In genomic region chr9:115870640-115871039, GRCm38 (mm10) we compare ENCODE assay signal across 24 mouse cellular contexts. TPM values are rescaled to one million over a fixed set of nuclear protein-coding genes. Genes with fewer than 3 reads are reported as not detected.
"Had no signal": no experiment of that assay in that cellular context is flagged by ENCODE, and none has a peak within 500 bp of the region (broad histone marks: within the 10 kb centered on the region; RNA-seq: fewer than 3 reads in every experiment).

No protein-coding gene starts in this region.

- H3K9ac ChIP-seq: embryonic facial prominence, embryonic 12.5 days; embryonic facial prominence, embryonic 13.5 days; embryonic facial prominence, embryonic 15.5 days; forebrain, embryonic 12.5 days; forebrain, embryonic 13.5 days; forebrain, embryonic 15.5 days; forebrain, postnatal 0 days had no signal

- H3K27me3 ChIP-seq: embryonic facial prominence, embryonic 12.5 days; embryonic facial prominence, embryonic 13.5 days; embryonic facial prominence, embryonic 15.5 days; forebrain, embryonic 12.5 days; forebrain, embryonic 13.5 days; forebrain, embryonic 15.5 days had no signal

- H3K4me3 ChIP-seq: embryonic facial prominence, embryonic 10.5 days; embryonic facial prominence, embryonic 12.5 days; embryonic facial prominence, embryonic 13.5 days; embryonic facial prominence, embryonic 15.5 days; erythroblast, embryonic 14.5 days; forebrain, embryonic 10.5 days; forebrain, embryonic 12.5 days; forebrain, embryonic 13.5 days; forebrain, embryonic 15.5 days; gastrocnemius, adult 2 months; heart, adult 2 months had no signal

- H3K36me3 ChIP-seq: embryonic facial prominence, embryonic 10.5 days; embryonic facial prominence, embryonic 12.5 days; embryonic facial prominence, embryonic 13.5 days; embryonic facial prominence, embryonic 15.5 days; forebrain, embryonic 10.5 days; forebrain, embryonic 12.5 days; forebrain, embryonic 15.5 days had no signal

- H3K27ac ChIP-seq: embryonic facial prominence, embryonic 10.5 days; embryonic facial prominence, embryonic 12.5 days; embryonic facial prominence, embryonic 13.5 days; embryonic facial prominence, embryonic 15.5 days; forebrain, embryonic 10.5 days; forebrain, embryonic 12.5 days; forebrain, embryonic 13.5 days; forebrain, embryonic 15.5 days; gastrocnemius, adult 2 months; heart, adult 2 months had no signal

- H3K9me3 ChIP-seq: embryonic facial prominence, embryonic 10.5 days; embryonic facial prominence, embryonic 12.5 days; embryonic facial prominence, embryonic 13.5 days; forebrain, embryonic 13.5 days; forebrain, embryonic 15.5 days had no signal

- H3K4me1 ChIP-seq: embryonic facial prominence, embryonic 10.5 days; embryonic facial prominence, embryonic 12.5 days; embryonic facial prominence, embryonic 15.5 days; forebrain, embryonic 12.5 days; forebrain, embryonic 13.5 days; forebrain, embryonic 15.5 days had no signal

- H3K4me2 ChIP-seq: embryonic facial prominence, embryonic 12.5 days; embryonic facial prominence, embryonic 13.5 days; embryonic facial prominence, embryonic 15.5 days; forebrain, embryonic 12.5 days; forebrain, embryonic 13.5 days; forebrain, embryonic 15.5 days had no signal

- ATAC-seq: forebrain, embryonic 13.5 days; forebrain, embryonic 14.5 days; forebrain, embryonic 15.5 days; forebrain, embryonic 16.5 days; forebrain, postnatal 0 days had no signal

- DNase-seq: cerebellum, adult 9-10 months; cerebellum, adult 9-11 months; cerebellum, postnatal 36 days; embryo, embryonic 11 days; forebrain, postnatal 0 days; gastrocnemius, adult 2 months; gastrocnemius, postnatal 10 days; gastrocnemius, postnatal 14 days; gastrocnemius, postnatal 25 days; gastrocnemius, postnatal 36 days; heart, adult 18-20 months; heart, adult 2 months had no signal

RNA-seq across cellular contexts. Expression of gene Gadl1, which starts 38.6 kb away (rescaled TPM):
- total RNA-seq: heart, adult 18-20 months; heart, adult 2 months had no signal
- polyA plus RNA-seq: erythroblast, embryonic 14.5 days; gonadal fat pad, adult 2 months had no signal
